Mouse (Mus musculus) forebrain, embryonic 10.5 days (tissue): ENCODE results near the gene Ilf2. TPM values are rescaled to one million over a fixed set of nuclear protein-coding genes. Genes with fewer than 3 reads are reported as not detected.

Source experiments
- DNase-seq: peaks from one replicate; pipeline ENCODE4 v3.0.0-alpha.2; 2017; ENCODE audit warnings: low spot score; ENCODE audit errors: extremely low spot score
- H3K27ac ChIP-seq: fragments of 300-500 bp; sonication (generic); 2 replicates; pipeline ENCODE4 v1.5.1; 2016; ENCODE audit warnings: mild to moderate bottlenecking
- H3K27me3 ChIP-seq: fragments of 300-500 bp; sonication (generic); 2 replicates; pipeline ENCODE4 v1.6.1; 2016; ENCODE audit warnings: mild to moderate bottlenecking; ENCODE audit not compliant: poor library complexity, severe bottlenecking
- H3K36me3 ChIP-seq: fragments of 300-500 bp; sonication (generic); replicated peaks from 2 replicates; pipeline ENCODE4 v1.6.1; 2016; ENCODE audit warnings: mild to moderate bottlenecking, moderate library complexity
- H3K4me1 ChIP-seq: fragments of 300-500 bp; sonication (generic); 2 replicates; pipeline ENCODE4 v1.6.1; 2016
- H3K4me3 ChIP-seq: fragments of 300-500 bp; sonication (generic); 2 replicates; pipeline ENCODE4 v1.5.1; 2016; ENCODE audit warnings: mild to moderate bottlenecking, moderate library complexity
- H3K9me3 ChIP-seq: fragments of 300-500 bp; sonication (generic); 2 replicates; pipeline ENCODE4 v1.6.1; 2016; ENCODE audit warnings: mild to moderate bottlenecking, moderate library complexity
- WGBS: fragments of 180-500 bp; shearing (Covaris S2); methylation state at CpG from one replicate; pipeline ENCODE4 v1.1.7; 2016; 5-methylcytosine and 5-hydroxymethylcytosine counted together
- polyA plus RNA-seq: library from polyadenylated mRNA; unstranded; fragments of >200 nt; fragmentation: Nextera tagmentation; extraction: Ambion mirVana; gene quantifications from 2 replicates; pipeline ENCODE4 v1.2.1, GENCODE M21; 2016

Ilf2 gene
- polyA plus RNA-seq, 1 experiment from 2014 or later, result 355 TPM

- WGBS, result 81% methylated on average over 4 of the region's 4 CpGs
- no peak for DNase-seq
Measured at GRCm38 (mm10) chr3:90503444-90503843, 27.5 kb downstream of the Ilf2 start.

GRCm38 (mm10) chr3:90505216-90505615 lies 29.3 kb downstream of the Ilf2 start:
- Histone ChIP-seq H3K36me3 (peaks cover 76% of the 10 kb centered on the region), H3K27me3 (no peaks in the 10 kb centered on the region), H3K9me3 (no peaks in the 10 kb centered on the region), H3K27ac (no peak overlapping the region), H3K4me3 (no peak overlapping the region), H3K4me1 (peaks cover 18% of the 10 kb centered on the region)
- no peak for DNase-seq
- 94% methylated on average over 5 of the region's 5 CpGs for WGBS

More at GRCm38 (mm10) chr3:90503444-90503843, 27.5 kb downstream of the Ilf2 start:
- no peak overlapping the region for H3K4me3 ChIP-seq
- H3K36me3 ChIP-seq, result peaks cover 94% of the 10 kb centered on the region
- no peak overlapping the region for H3K27ac ChIP-seq
- no peaks in the 10 kb centered on the region for H3K9me3 ChIP-seq
- H3K27me3 ChIP-seq, result no peaks in the 10 kb centered on the region
- peaks cover 14% of the 10 kb centered on the region for H3K4me1 ChIP-seq

GRCm38 (mm10) chr3:90506362-90506761 lies 30.4 kb downstream of the Ilf2 start:
- no peak for DNase-seq
- Histone ChIP-seq H3K27ac (no peak overlapping the region), H3K27me3 (peaks cover 5% of the 10 kb centered on the region; the same call in 1 of the 2 replicates), H3K9me3 (no peaks in the 10 kb centered on the region), H3K4me1 (peaks cover 18% of the 10 kb centered on the region), H3K36me3 (peaks cover 65% of the 10 kb centered on the region), H3K4me3 (no peak overlapping the region)
- 94% methylated on average over 3 of the region's 3 CpGs for WGBS

- H3K4me3 ChIP-seq, result peak overlapping the region; percentile 98
- peak overlapping the region; percentile 98 for H3K27ac ChIP-seq
- peaks cover 19% of the 10 kb centered on the region for H3K4me1 ChIP-seq
- WGBS, result 7% methylated on average over 20 of the region's 20 CpGs
- H3K36me3 ChIP-seq, result peaks cover 44% of the 10 kb centered on the region
- peaks cover 24% of the 10 kb centered on the region for H3K27me3 ChIP-seq
- no peaks in the 10 kb centered on the region for H3K9me3 ChIP-seq
- DNase-seq, result no peak
Measured at GRCm38 (mm10) chr3:90508287-90508949, 32.5 kb downstream of the Ilf2 start.

- peaks cover 37% of the 10 kb centered on the region for H3K36me3 ChIP-seq
- peaks cover 31% of the 10 kb centered on the region for H3K27me3 ChIP-seq
- H3K27ac ChIP-seq, result peak within 1 kb of the TSS; percentile 98
- peak; percentile 99 for DNase-seq
- H3K9me3 ChIP-seq, result no peaks in the 10 kb centered on the region
- under 1% methylated on average over 66 of the region's 66 CpGs for WGBS
- peaks cover 26% of the 10 kb centered on the region for H3K4me1 ChIP-seq
- H3K4me3 ChIP-seq, result peak within 1 kb of the TSS; percentile 98
Measured at GRCm38 (mm10) chr3:90508950-90509746, 33.2 kb downstream of the Ilf2 start, which contains the start of gene Chtop. Gene Chtop, minus strand, starts transcription at chr3:90509498.

GRCm38 (mm10) chr3:90509747-90510123 lies 33.8 kb downstream of the Ilf2 start:
- H3K36me3 ChIP-seq, result peaks cover 31% of the 10 kb centered on the region
- peaks cover 32% of the 10 kb centered on the region for H3K4me1 ChIP-seq
- H3K4me3 ChIP-seq, result peak overlapping the region; percentile 98
- no peak for DNase-seq
- H3K27ac ChIP-seq, result peak overlapping the region; percentile 98
- H3K9me3 ChIP-seq, result no peaks in the 10 kb centered on the region
- 16% methylated on average over 2 of the region's 2 CpGs for WGBS
- H3K27me3 ChIP-seq, result peaks cover 37% of the 10 kb centered on the region

- H3K4me3 ChIP-seq, result no peak overlapping the region
- no peak overlapping the region for H3K27ac ChIP-seq
- peaks cover 50% of the 10 kb centered on the region for H3K27me3 ChIP-seq
- peaks cover 38% of the 10 kb centered on the region for H3K4me1 ChIP-seq
- H3K36me3 ChIP-seq, result peaks cover 6% of the 10 kb centered on the region
- H3K9me3 ChIP-seq, result no peaks in the 10 kb centered on the region
- 83% methylated on average over 5 of the region's 5 CpGs for WGBS
- no peak for DNase-seq
Measured at GRCm38 (mm10) chr3:90512276-90512675, 36.4 kb downstream of the Ilf2 start.

GRCm38 (mm10) chr3:90512948-90513642 lies 37.2 kb downstream of the Ilf2 start:
- peaks cover 30% of the 10 kb centered on the region for H3K4me1 ChIP-seq
- H3K4me3 ChIP-seq, result peak overlapping the region; percentile 52; the same call in 1 of the 2 replicates
- H3K9me3 ChIP-seq, result no peaks in the 10 kb centered on the region
- 76% methylated on average over 9 of the region's 9 CpGs for WGBS
- no peaks in the 10 kb centered on the region for H3K36me3 ChIP-seq
- no peak for DNase-seq
- H3K27ac ChIP-seq, result no peak overlapping the region
- H3K27me3 ChIP-seq, result peaks cover 50% of the 10 kb centered on the region

- Histone ChIP-seq H3K27ac (peak within 1 kb of the TSS; percentile 58), H3K36me3 (no peaks in the 10 kb centered on the region), H3K4me1 (peaks cover 27% of the 10 kb centered on the region), H3K4me3 (peak within 1 kb of the TSS; percentile 52), H3K27me3 (peaks cover 50% of the 10 kb centered on the region), H3K9me3 (no peaks in the 10 kb centered on the region)
- peak; percentile 32 for DNase-seq
- WGBS, result 3% methylated on average over 25 of the region's 25 CpGs
Measured at GRCm38 (mm10) chr3:90513796-90514590, 38.1 kb downstream of the Ilf2 start, which contains the start of the genes S100a1 and S100a13. Gene S100a1, minus strand, starts transcription at chr3:90514392. Gene S100a13, plus strand, starts transcription at chr3:90514435.

- Histone ChIP-seq H3K36me3 (no peaks in the 10 kb centered on the region), H3K4me3 (peak overlapping the region; percentile 52), H3K4me1 (peaks cover 24% of the 10 kb centered on the region), H3K27ac (peak overlapping the region; percentile 58; the same call in 1 of the 2 replicates), H3K27me3 (peaks cover 50% of the 10 kb centered on the region), H3K9me3 (no peaks in the 10 kb centered on the region)
- WGBS, result 0% methylated on average over 10 of the region's 10 CpGs
- peak; percentile 59 for DNase-seq
Measured at GRCm38 (mm10) chr3:90514691-90515090, 38.8 kb downstream of the Ilf2 start.

GRCm38 (mm10) chr3:90515242-90515641 lies 39.3 kb downstream of the Ilf2 start:
- H3K27me3 ChIP-seq, result peaks cover 50% of the 10 kb centered on the region
- WGBS, result 46% methylated on average over 1 of the region's 1 CpGs
- DNase-seq, result no peak
- no peaks in the 10 kb centered on the region for H3K36me3 ChIP-seq
- H3K27ac ChIP-seq, result no peak overlapping the region
- peaks cover 23% of the 10 kb centered on the region for H3K4me1 ChIP-seq
- H3K4me3 ChIP-seq, result peak overlapping the region; percentile 52
- no peaks in the 10 kb centered on the region for H3K9me3 ChIP-seq

- Histone ChIP-seq H3K9me3 (no peaks in the 10 kb centered on the region), H3K36me3 (no peaks in the 10 kb centered on the region), H3K27ac (no peak overlapping the region), H3K4me3 (no peak overlapping the region), H3K4me1 (peaks cover 23% of the 10 kb centered on the region), H3K27me3 (peaks cover 50% of the 10 kb centered on the region)
- 92% methylated on average over 4 of the region's 4 CpGs for WGBS
- DNase-seq, result no peak
Measured at GRCm38 (mm10) chr3:90515789-90516188, 39.9 kb downstream of the Ilf2 start.
